Mouse (Mus musculus): Measurements from ENCODE around the gene Bahcc1. TPM values are rescaled to one million over a fixed set of nuclear protein-coding genes. Genes with fewer than 3 reads are reported as not detected.
A peak's percentile ranks its signal among the peaks of the same experiment; 100 is the strongest.

Gene Bahcc1
- polyA plus RNA-seq, 1 experiment from 2014 or later: 17.0 TPM

DNA sequence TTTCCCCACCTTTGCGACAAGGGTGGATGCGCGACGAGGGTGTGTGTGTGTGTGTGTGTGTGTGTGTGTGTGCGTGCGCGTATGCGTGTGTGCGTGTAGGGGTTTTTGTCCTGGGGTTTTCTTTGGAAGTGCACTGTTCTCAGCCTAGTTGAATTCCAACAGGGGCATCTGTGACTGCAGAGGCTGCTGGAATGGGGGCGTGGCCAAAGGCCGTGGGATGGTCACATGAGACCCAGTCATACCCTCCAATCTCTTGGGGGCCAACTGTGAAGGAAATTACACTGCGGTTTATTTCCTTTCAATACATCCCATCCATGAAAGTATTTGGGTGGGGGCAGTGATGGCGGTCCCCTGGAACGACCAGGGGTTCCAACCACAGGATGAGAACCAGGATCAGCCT lies 57.5 kb downstream of the Bahcc1 start:
- no peak for ATAC-seq (ENCODE audit: low read depth)
- H3K4me1 ChIP-seq (ENCODE audit: control insufficient read depth, insufficient read depth, low read length): peaks cover 8% of the 10 kb centered on the region; the same call in 1 of the 2 replicates
- H3K4me3 ChIP-seq (ENCODE audit: low read depth, low read length): no peak overlapping the region
- no peaks in the 10 kb centered on the region for H3K27me3 ChIP-seq (ENCODE audit: control insufficient read depth, insufficient read depth, low read length)
- H3K4me2 ChIP-seq (ENCODE audit: low read depth, low read length): no peak overlapping the region
- H3K9me3 ChIP-seq (ENCODE audit: control insufficient read depth, low read length): no peaks in the 10 kb centered on the region
- WGBS: 91% methylated on average over 14 of the region's 14 CpGs
- peaks cover 42% of the 10 kb centered on the region for H3K36me3 ChIP-seq (ENCODE audit: control insufficient read depth, insufficient read depth, low read length)
- H3K27ac ChIP-seq (ENCODE audit: low read depth, low read length): no peak overlapping the region
- no peak overlapping the region for H3K9ac ChIP-seq (replicated peaks; ENCODE audit: low read depth, low read length)

DNA sequence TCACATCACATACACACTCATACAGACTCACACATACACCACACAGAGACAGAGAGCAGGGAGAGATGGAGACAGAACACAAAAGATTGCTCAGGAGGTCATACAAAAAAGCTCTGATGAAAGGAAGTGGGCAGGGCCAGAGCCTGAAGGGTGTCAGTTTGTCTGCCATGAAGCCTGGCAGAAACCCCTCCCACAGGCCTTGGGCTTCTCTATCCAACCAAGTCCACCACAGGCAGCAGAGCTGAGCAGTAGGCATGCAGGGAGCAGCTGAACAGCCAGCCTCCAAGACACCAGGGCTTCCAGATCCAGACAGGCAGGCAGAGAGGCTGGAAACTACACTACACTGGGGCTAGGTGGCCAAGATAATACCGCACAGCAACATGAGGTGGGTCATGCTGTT lies 61.0 kb downstream of the Bahcc1 start:
- peaks cover 14% of the 10 kb centered on the region; the same call in 1 of the 2 replicates for H3K4me1 ChIP-seq (ENCODE audit: control insufficient read depth, insufficient read depth, low read length)
- no peaks in the 10 kb centered on the region for H3K27me3 ChIP-seq (ENCODE audit: control insufficient read depth, insufficient read depth, low read length)
- no peak for ATAC-seq (ENCODE audit: low read depth)
- H3K9ac ChIP-seq (replicated peaks; ENCODE audit: low read depth, low read length): no peak overlapping the region
- no peak overlapping the region for H3K4me2 ChIP-seq (ENCODE audit: low read depth, low read length)
- WGBS: 89% methylated on average over 1 of the region's 1 CpGs
- no peak overlapping the region for H3K27ac ChIP-seq (ENCODE audit: low read depth, low read length)
- peaks cover 17% of the 10 kb centered on the region for H3K36me3 ChIP-seq (ENCODE audit: control insufficient read depth, insufficient read depth, low read length)
- no peaks in the 10 kb centered on the region for H3K9me3 ChIP-seq (ENCODE audit: control insufficient read depth, low read length)
- no peak overlapping the region for H3K4me3 ChIP-seq (ENCODE audit: low read depth, low read length)

DNA sequence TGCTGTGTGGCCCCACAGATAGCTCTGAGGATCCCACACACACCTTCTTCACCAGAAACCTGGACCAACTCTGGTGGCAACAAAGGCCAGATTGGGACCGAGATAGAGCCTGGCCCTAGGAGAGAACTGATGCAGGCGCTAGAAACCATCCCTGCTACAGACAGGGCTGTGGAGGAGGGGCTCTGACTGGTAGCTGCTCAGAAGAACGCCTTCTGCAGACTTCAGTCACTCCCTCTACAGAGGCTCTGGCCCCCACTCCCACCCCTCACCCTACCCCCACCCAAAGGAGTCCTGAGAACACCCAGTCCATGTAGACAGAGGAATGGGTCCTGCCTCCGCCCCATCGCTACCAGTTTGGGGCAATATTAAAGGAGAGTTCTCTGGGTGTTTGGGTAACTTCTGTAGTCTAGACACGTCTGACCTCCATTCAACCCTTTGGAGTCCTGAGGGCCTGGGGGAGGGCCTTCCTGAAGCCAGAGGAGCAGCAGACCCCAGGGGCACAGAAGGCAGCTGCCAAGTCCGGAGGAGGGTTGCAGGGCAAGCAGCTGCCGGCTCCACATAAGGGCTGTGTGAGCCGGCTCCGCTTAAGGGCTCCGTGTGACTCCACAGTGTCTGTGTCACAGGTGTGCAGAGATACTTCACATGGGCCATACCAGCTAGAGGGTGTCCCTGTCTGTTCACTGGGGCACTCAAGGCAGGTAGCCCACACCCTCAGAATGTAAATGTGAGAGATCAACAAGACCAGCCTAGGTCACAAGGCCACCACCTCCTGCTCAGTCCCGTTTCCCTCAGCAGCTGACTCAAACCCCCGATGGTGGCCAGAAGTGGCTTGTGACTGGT lies 63.8 kb downstream of the Bahcc1 start:
- H3K27ac ChIP-seq (ENCODE audit: low read depth, low read length): no peak overlapping the region
- no peak overlapping the region for H3K4me3 ChIP-seq (ENCODE audit: low read depth, low read length)
- H3K9ac ChIP-seq (replicated peaks; ENCODE audit: low read depth, low read length): no peak overlapping the region
- 34% methylated on average over 13 of the region's 13 CpGs for WGBS
- ATAC-seq (ENCODE audit: low read depth): peak; percentile 59; the same call in 1 of the 2 replicates
- H3K4me1 ChIP-seq (ENCODE audit: control insufficient read depth, insufficient read depth, low read length): peaks cover 14% of the 10 kb centered on the region; the same call in 1 of the 2 replicates
- H3K27me3 ChIP-seq (ENCODE audit: control insufficient read depth, insufficient read depth, low read length): no peaks in the 10 kb centered on the region
- no peaks in the 10 kb centered on the region for H3K36me3 ChIP-seq (ENCODE audit: control insufficient read depth, insufficient read depth, low read length)
- no peak overlapping the region for H3K4me2 ChIP-seq (ENCODE audit: low read depth, low read length)
- H3K9me3 ChIP-seq (ENCODE audit: control insufficient read depth, low read length): no peaks in the 10 kb centered on the region

DNA sequence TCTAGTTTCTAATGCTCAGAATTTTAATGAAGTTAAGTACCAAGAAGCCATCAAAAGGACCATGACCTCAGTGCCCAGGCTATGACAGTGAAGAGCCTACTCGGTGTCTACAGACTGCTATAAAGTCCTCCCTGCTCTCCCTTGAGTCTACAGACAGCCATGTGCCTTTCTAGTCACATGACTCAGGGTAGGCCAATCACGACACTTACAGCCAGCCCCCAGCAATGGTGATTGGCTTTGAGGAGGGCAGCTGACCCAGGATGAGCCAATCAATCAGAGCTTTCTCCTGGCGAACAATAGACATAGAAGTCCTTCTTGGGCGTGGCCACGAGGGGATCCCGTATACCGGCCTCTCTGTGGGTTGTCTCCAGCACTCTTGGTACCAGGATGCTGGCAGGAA lies 65.0 kb downstream of the Bahcc1 start:
- H3K4me3 ChIP-seq (ENCODE audit: low read depth, low read length): no peak overlapping the region
- H3K36me3 ChIP-seq (ENCODE audit: control insufficient read depth, insufficient read depth, low read length): no peaks in the 10 kb centered on the region
- no peaks in the 10 kb centered on the region for H3K9me3 ChIP-seq (ENCODE audit: control insufficient read depth, low read length)
- WGBS: 70% methylated on average over 7 of the region's 7 CpGs
- ATAC-seq (ENCODE audit: low read depth): no peak
- H3K4me2 ChIP-seq (ENCODE audit: low read depth, low read length): no peak overlapping the region
- H3K27me3 ChIP-seq (ENCODE audit: control insufficient read depth, insufficient read depth, low read length): no peaks in the 10 kb centered on the region
- no peak overlapping the region for H3K9ac ChIP-seq (replicated peaks; ENCODE audit: low read depth, low read length)
- H3K4me1 ChIP-seq (ENCODE audit: control insufficient read depth, insufficient read depth, low read length): peaks cover 14% of the 10 kb centered on the region; the same call in 1 of the 2 replicates
- H3K27ac ChIP-seq (ENCODE audit: low read depth, low read length): no peak overlapping the region

DNA sequence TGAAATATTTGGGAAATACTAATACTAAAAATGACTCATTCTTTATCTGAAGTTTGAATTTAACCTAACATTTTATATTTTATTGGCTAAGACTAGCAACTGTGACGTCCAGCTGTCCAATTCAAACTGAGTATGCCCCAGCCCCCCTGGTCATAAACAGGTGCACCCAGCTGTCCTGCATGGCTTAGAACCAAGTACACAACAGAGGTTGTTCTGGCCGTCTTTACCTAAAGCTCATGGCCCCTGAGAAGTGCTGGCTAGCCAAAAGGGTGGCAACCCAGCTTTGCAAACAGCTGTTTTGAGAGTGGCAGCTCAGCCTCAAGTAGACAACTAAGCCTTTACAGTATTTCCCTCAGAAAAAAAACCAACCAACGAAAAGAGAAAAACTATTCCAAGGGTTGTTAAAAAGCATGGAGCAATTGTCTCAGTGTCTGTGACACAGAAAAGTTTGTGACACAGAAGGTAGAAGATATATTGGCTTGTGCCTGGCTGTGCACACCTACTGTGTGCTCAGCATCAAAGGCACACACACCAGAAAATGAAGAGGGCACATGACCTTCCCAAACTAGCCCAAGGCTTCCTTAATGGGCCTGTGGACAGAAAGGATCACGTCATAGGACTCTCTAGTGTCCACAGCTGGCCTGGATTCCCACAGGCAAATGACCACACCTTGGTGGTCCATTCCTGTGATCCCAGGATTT lies 65.8 kb downstream of the Bahcc1 start:
- Histone ChIP-seq H3K4me3 (ENCODE audit: low read depth, low read length) (no peak overlapping the region), H3K4me1 (ENCODE audit: control insufficient read depth, insufficient read depth, low read length) (peaks cover 14% of the 10 kb centered on the region; the same call in 1 of the 2 replicates), H3K9ac (replicated peaks; ENCODE audit: low read depth, low read length) (no peak overlapping the region), H3K36me3 (ENCODE audit: control insufficient read depth, insufficient read depth, low read length) (no peaks in the 10 kb centered on the region), H3K27me3 (ENCODE audit: control insufficient read depth, insufficient read depth, low read length) (no peaks in the 10 kb centered on the region), H3K9me3 (ENCODE audit: control insufficient read depth, low read length) (no peaks in the 10 kb centered on the region), H3K4me2 (ENCODE audit: low read depth, low read length) (no peak overlapping the region), H3K27ac (ENCODE audit: low read depth, low read length) (no peak overlapping the region)
- 77% methylated on average over 4 of the region's 4 CpGs for WGBS
- no peak for ATAC-seq (ENCODE audit: low read depth)

DNA sequence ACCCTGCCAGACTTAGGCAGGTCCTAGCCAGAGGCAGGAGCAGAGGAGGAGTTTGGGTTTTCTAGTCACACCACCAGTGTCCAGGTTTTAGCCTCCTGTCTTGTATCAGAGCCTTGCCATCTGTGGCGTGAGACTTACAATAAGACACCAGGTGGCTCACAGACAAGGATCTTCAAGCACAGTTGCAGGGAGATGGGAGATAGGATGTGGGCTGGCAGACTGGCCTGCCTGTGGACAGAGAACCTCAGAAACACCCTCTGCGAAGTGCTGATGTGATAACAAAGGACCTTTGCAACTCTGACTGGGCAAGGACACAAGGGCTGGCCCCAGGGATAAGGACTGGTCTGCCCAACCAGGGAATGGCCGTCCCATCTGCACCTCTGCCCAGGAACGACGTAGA lies 66.7 kb downstream of the Bahcc1 start:
- no peak overlapping the region for H3K4me2 ChIP-seq (ENCODE audit: low read depth, low read length)
- H3K9ac ChIP-seq (replicated peaks; ENCODE audit: low read depth, low read length): no peak overlapping the region
- no peaks in the 10 kb centered on the region for H3K27me3 ChIP-seq (ENCODE audit: control insufficient read depth, insufficient read depth, low read length)
- no peaks in the 10 kb centered on the region for H3K9me3 ChIP-seq (ENCODE audit: control insufficient read depth, low read length)
- no peak overlapping the region for H3K4me3 ChIP-seq (ENCODE audit: low read depth, low read length)
- 53% methylated on average over 5 of the region's 5 CpGs for WGBS
- H3K36me3 ChIP-seq (ENCODE audit: control insufficient read depth, insufficient read depth, low read length): no peaks in the 10 kb centered on the region
- H3K4me1 ChIP-seq (ENCODE audit: control insufficient read depth, insufficient read depth, low read length): peaks cover 11% of the 10 kb centered on the region
- no peak overlapping the region for H3K27ac ChIP-seq (ENCODE audit: low read depth, low read length)
- ATAC-seq (ENCODE audit: low read depth): no peak

DNA sequence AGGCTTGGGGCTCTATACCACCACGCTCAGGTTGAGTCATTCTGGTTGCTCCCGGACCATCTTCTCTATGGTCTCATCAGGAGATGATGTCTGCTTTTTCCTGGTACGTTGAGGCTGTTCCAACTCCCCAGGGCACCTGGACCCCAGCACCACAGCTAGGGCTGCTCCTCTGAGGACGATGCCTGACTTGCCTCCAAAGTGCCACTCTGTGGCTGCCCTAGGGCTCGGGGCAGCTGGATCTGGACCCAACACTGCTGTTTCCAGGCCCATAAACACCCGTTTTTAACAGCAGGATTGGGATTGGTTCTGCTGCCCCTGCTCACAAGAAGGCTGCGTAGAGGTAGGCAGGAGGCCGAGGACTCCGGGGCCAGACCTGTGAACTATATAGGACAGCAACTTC lies 70.4 kb downstream of the Bahcc1 start:
- Histone ChIP-seq H3K4me3 (ENCODE audit: low read depth, low read length) (no peak overlapping the region), H3K4me1 (ENCODE audit: control insufficient read depth, insufficient read depth, low read length) (peaks cover 29% of the 10 kb centered on the region), H3K9me3 (ENCODE audit: control insufficient read depth, low read length) (no peaks in the 10 kb centered on the region), H3K4me2 (ENCODE audit: low read depth, low read length) (no peak overlapping the region), H3K9ac (replicated peaks; ENCODE audit: low read depth, low read length) (no peak overlapping the region), H3K27ac (ENCODE audit: low read depth, low read length) (no peak overlapping the region), H3K27me3 (ENCODE audit: control insufficient read depth, insufficient read depth, low read length) (no peaks in the 10 kb centered on the region), H3K36me3 (ENCODE audit: control insufficient read depth, insufficient read depth, low read length) (no peaks in the 10 kb centered on the region)
- no peak for ATAC-seq (ENCODE audit: low read depth)
- WGBS: 75% methylated on average over 9 of the region's 9 CpGs

DNA sequence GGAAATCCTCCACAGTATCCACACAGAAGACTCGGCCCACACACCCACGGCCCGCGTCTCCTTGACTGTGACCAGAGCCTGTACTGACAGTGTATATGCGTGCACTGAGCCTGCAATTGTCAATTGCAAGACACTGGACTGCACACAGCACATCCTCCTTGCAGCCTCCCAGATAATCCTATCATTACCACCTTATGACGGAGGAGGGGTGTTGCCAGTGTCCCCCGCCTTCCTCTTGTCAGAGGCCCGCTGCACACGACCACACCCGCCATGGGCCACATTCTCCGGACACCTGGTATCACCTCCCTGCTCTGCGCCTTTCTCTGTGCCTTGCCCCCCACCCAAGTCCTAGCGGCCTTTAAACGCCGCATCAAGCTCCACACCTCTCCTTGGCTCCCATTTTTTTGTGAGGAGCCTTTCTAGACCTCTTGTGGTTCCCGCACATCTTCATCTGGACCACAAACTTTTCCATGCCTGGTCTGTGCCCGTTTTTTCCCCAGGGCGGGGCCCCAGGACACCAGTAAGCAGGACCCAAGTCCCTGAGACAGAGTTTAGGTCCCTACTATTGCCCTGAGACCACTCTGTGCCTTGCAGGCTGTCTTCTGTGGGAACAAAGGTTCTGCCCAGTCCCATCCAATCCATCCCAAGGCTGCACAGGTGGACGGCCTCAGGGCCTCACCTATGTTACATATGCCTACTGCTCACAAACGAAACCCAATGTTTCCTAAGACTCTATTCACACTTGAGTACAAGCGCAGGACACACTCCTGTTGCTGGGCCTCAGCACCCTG lies 71.0 kb downstream of the Bahcc1 start:
- no peak overlapping the region for H3K4me3 ChIP-seq (ENCODE audit: low read depth, low read length)
- H3K4me2 ChIP-seq (ENCODE audit: low read depth, low read length): peak overlapping the region; percentile 80; the same call in 1 of the 2 replicates
- H3K27ac ChIP-seq (ENCODE audit: low read depth, low read length): no peak overlapping the region
- ATAC-seq (ENCODE audit: low read depth): no peak
- no peaks in the 10 kb centered on the region for H3K36me3 ChIP-seq (ENCODE audit: control insufficient read depth, insufficient read depth, low read length)
- no peaks in the 10 kb centered on the region for H3K27me3 ChIP-seq (ENCODE audit: control insufficient read depth, insufficient read depth, low read length)
- WGBS: 93% methylated on average over 21 of the region's 21 CpGs
- H3K9ac ChIP-seq (replicated peaks; ENCODE audit: low read depth, low read length): 0 out of 2 replicates have a peak overlapping the region, but pooled peaks have one; percentile 69
- H3K4me1 ChIP-seq (ENCODE audit: control insufficient read depth, insufficient read depth, low read length): peaks cover 29% of the 10 kb centered on the region
- no peaks in the 10 kb centered on the region for H3K9me3 ChIP-seq (ENCODE audit: control insufficient read depth, low read length)
